Mouse (Mus musculus): ENCODE data around the gene Adam22.
A peak's percentile ranks its signal among the peaks of the same experiment; 100 is the strongest.

Adam22 gene

DNA sequence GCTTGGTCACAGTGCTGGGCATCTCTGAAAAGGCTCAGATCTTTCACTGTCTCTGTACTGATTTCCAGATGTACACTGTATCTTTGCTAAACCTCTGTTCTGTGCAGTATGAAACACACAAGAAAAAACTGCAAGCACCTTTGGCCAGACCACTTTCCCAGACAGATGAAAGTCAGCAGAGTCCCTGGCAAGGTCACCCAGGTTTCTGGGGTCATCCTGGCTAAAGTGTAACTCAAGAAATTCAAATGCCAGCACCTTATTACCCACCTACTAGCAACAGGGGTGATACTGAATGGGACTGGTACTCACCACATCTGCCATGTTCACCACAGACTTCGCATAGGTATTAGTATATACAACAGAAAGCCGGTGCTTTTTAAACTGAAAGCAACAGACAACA is 221.8 kb downstream of the Adam22 start:
- DNase-seq: no peak

DNA sequence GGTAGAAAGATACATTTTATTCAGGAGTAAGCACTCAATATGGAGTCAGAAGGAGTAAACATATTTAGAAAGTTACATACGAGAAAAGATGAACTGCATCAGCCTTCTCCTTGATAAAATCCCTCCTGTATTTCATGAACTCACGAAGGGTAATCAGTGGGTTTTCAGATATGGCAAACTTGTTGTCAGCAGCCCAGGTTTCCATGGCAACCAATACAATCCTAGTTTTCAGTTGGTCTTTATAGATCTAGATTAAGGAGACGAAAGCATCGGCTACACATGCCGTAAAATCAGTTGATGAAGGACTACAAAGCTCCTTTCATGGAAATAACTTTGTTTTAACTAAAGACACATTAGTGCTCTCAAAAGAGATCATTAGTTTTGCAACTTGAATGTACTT is 222.5 kb downstream of the Adam22 start:
- no peak for DNase-seq

DNA sequence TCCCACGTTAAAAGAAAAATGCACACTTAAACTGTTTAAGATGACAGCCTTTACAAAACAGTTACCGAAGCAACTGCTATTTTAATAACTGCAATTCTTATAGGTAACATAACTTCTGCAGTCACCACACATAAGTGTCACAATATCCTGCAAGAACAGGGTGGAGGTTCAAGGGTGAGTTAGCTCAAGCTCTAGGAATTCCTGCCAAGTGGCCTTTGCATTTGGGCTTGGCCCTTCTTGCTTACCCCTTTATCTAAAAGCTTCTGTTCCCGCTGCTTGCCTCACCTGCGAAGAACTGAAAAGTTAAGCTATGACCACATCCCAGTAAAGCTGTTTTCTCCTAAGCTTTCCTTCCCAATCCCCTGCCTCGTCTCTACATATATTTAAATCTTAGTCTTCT is 235.4 kb downstream of the Adam22 start:
- DNase-seq: no peak

DNA sequence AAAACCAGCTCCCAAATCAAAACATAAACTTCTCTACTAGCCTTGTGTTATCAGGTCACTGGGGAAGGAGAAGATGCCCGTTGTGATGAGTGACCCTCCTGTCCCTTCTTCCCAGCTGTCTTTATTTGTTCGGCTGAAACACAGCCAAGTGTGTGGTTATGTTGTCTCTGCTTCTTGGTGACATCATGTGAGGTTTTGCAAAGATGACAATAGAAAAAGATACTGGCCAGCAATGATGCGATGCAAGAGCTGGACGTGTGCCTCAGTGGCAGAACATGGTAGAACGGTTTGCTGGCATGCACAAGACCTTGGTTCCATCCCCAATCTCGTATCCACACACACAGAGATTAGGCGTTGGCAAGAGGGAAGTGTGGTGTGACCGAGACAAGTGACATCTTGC is 236.0 kb downstream of the Adam22 start:
- DNase-seq: no peak

DNA sequence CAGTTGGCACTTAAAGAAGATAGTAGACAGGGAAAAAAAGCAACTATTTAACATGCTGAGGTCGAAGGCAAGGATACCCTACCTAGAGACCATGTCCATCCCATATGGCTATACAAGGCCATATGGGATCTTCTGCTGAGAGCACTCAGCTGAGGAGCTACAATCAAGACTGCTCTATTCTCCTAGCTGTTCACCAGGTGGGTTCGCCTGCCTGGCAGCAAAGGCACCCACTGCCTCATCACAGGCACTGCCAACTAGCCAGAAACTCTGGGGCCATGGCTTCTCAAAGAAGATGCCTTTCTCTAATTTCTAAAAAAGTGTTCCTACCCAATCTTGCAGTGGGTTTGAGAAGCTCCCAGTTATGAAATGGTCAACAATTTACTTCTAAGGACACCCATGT is 238.2 kb downstream of the Adam22 start:
- DNase-seq: no peak

DNA sequence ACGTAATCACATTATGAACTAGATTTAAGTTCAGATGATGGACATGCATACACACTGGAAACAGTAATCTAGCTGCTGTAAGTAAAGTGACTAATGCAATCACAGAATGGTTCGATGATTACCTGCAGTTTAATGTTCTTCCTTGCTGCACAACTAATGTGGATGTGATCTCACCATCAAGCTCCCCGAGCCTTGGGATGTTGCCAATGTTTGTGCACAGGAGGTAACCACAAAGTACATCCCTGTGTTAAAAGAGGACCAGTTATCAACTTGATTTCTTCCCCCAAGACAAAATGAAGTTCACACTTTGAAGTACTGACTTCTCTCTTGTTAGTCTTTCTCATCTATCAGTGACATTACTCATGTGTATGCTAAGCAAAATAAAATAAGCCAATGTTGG is 247.0 kb downstream of the Adam22 start:
- DNase-seq: no peak

DNA sequence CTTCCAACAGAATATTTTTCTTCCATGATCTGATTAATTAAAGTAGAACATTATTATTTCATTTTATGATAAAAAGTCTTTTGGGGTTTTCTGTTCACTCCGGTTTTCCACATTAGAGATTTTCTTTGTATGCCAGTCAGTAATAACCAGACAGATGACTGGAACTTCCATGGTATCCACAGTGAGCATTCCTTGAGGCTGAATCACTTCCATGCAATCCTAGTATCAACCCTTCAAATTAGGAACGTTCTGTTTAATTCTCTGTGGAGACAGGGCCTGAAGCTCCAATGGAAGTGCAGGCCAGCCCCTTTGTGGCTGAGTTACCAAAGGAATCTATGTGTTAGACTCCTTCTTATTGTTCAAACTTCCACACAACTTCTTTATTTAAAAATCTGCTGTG is 247.9 kb downstream of the Adam22 start:
- DNase-seq: no peak

DNA sequence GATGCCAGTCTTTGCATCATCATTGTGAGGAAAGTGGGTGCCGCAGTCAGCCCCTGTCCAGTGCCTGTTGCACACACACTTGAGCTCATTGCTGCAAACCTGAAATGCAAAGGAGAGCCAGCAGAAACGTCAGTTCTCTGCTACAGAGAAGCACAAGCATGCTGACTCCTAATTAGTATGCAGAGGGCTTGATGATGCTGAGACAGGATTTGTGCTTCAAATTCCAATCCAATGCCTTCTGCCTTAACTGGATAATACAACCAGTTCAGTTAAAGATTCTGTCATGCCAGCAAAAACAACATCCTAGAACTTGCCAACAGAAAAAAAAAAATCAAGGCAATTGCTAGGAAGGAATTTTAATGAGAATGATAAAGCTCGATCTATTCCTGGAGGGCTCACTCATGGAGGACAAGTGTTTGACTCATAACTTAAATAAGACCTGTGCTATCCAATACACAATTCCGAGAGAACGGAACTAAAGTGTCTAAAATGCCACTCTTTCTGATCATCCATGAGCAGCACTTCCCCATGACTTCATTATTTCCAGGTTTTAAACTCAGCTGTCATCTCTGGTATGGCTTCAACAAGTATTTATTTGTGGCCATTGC is 251.3 kb downstream of the Adam22 start:
- no peak for DNase-seq

DNA sequence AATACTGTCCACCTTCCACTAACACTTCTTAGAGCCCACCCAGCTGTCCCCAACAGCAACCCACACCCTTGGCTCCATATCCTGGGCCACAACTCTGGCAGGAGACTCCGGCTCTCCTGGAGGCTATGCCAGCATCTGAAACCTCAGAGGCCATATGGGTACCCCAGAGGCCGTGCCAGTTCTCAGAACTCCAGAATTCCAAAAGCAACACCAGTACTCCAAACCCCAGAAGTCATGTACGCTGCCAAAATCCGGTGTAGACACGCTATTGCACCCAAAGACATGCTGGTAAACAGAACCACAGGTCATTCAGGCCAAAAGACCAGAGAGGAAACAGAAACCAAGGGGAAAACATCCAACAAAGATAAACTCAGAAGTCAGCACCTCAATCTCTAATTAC is 255.7 kb downstream of the Adam22 start:
- DNase-seq: no peak

DNA sequence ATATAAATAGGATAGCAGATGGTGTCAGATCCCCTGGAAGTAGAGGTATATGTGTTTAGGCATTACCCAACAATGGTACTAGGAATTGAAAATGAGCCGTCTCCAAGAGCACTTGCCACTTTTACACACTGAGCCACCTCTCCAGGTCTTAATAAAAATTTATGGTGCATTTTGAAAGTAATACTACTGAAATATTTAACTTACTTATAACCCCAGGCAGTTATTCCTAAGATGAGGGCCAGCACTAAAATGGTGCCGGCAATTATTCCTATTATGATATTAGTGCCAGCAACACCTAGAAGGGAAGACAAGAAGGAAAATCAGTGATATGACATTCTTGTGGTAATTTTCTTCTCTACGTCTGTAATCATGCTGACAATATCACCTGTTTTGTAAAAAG is 256.3 kb downstream of the Adam22 start:
- DNase-seq: no peak

DNA sequence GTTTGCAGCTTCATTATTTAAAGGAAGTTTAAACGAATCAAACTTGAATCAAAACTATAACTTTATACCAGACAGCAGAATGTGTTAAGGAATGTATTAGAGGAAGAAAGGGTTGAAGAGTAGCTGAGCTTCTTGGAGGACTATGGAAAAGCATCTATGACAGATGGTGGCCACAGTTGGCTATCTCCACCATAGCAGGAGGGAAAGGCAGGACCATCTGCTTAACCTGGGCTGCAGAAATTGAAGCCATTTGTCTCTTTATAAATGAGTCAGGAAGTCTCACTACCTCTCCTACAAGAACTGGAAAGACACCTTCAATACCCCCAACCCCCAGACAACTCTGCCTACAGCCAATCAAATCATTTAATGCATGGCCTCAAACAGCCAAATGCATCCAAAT is 272.3 kb downstream of the Adam22 start:
- no peak for DNase-seq

DNA sequence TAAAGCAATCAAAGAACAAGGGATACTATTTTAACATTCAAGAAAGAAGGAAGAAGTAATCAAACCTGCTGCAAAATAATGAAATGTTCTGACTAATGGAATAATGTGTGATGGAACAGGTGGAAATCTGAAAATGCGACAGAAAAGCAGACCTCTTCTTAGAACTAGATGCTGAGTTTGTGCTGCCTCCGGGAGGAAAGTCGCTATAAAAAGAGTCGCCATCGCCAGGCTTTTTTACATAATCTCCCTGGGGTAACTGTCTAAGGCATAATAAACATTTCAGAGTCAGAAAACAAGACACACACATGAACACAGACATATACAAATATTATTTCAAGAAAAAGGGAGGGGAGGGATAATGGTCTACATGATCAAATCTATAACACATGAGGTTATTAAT is 273.0 kb downstream of the Adam22 start:
- no peak for DNase-seq

DNA sequence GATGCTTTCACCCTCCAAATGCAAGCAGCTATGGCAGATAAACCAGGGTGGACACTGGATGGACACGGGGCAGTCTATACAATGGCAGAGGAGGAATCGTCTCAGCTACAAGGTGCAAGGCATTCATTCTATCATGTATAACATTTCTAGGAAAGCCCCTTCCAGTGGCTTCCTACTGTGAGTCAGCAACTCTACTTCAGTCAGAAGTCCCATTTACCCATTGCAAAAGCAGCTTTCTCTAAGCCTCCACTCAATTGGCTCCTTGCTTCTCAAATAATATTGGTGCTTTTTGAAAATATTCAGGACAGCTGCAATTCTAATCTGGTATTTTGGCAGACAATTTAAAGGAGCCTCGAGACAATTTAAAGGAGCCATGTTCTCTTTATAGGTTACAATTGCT is 279.8 kb downstream of the Adam22 start:
- DNase-seq: no peak

DNA sequence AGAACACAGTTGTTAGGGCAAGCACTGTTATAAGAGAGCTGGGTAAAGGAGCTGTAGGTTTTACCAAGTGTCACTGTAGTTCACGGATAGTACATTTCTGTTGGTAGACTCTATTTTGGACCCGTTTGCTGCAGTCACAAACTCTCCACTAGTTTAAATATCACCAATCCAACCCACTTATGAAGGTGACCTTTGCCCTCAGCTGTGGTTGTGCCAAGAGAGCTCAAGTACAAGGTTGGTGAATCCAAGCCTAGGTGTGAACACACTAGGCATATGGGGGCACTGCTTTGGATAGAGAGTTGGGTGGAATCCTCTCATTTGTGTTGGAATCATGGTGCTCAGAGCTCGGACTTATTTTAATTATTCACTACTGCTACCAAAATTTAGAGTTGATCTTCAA is 282.3 kb downstream of the Adam22 start:
- DNase-seq: no peak

DNA sequence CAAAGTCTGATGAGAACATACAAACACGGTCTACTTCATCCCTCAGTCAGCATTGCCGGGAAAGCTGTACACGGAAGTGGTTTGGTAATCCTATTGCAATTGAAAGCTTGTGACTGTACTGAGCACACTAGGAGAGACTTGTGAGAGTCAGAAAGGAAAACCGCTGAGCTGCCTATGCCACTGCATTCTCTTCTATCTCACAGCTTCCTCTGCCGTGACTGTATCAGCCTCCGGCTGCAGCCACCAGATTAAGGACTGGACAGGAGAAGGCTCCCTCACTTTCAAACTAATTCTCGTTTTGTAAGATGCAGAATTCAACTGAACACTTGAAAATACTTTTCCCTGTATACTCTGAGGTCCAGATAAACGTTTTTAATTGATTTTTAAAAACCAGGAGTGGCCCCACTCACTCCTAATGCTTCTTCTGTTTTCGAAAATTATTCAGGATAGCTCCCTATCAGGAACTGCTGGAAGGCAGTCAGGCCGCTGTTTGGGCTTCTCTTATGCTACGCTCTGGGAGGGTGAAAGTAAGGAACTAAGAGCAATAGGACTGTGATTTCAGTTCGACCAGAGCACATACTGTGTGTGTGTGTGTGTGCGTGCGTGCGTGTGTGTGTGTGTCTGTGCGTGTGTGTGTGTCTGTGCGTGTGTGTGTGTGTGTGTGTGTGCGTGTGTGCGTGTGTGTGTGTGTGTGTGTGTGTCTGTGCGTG is 285.0 kb downstream of the Adam22 start:
- no peak for DNase-seq

DNA sequence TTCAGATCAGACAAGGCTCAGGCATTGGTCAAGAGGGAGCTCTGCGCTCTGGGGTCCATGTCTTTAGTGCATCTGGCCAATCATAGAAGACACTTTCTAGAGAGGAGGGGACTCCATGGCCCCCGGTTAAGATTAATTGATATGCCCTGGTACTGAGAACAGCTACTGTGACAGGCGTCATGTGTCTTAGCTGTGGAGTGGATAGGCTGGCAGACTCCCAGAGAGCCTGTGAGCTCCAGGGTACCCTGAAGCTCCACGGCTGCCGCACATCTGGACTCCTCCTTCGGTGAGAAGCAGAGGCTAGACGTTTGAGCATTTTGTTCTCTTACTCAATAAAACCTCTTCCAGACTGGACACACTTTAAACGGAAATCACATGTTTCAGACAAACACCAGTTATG is 290.5 kb downstream of the Adam22 start:
- DNase-seq: no peak

DNA sequence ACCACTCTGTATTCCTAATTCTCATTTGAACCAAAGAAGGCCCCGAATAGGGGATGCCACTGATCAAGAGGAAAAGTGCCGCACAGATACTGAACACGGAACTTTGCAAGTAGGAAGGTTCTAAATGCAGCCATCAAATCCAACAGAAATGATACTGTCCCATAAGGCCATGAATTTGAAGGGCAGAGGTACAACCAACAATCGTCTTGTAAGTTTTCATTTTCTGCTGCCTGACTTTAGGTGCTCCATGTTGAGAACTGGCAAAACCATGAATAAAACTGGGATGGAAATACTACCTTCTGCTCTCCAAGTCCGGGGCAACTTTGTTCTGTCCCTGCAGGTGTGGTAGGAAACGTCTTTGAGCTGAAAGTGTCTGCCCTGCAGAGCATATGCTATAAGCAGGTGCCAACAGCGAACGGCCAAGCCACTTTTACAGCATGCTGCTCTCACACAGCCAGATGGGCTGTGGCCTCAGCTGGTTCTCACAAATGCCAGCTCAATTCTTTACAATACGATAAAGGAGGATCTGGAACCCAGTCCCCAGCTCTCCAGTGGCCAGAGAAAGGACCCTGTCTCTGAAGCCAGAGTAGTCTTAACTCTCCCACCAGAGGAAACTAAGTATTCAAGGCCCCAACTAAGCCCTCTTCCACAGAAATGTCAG is 293.9 kb downstream of the Adam22 start:
- DNase-seq: no peak

DNA sequence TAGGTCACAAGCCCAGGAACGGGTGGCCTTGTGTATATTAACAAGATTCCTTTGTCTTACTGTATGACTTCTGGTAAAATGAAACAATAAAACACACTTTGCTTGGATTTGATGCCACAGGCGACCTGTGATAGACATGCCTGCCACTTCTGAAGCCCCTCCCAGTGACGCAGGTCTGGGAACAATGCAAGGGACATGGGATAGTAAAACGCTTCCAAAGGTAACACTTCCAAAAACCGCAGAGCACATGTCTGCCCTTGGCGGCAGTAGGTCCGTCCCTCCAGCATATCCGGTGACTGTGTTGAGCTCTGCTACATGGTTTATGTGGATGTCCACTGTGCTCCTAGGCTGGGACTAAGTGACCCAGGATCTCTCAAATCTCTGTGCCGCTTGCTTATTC is 294.6 kb downstream of the Adam22 start:
- no peak for DNase-seq

DNA sequence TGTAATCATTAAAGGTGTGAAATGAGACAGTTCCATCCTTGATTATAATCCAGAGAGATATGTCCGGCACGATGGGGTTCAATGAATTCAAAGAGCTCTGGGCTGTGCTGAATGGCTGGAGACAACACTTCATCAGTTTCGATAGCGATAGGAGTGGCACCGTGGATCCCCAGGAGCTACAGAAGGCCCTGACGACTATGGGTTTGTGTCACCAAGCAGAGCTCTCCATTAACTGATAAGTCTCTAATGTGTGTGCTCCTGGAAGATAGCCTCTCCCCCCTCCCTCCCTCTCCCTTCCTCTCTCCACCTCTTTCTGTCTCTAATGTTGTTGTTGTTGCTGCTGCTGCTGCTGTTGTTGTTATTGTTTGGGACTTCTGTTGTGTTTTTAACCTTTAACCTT is 304.8 kb downstream of the Adam22 start:
- no peak for DNase-seq

DNA sequence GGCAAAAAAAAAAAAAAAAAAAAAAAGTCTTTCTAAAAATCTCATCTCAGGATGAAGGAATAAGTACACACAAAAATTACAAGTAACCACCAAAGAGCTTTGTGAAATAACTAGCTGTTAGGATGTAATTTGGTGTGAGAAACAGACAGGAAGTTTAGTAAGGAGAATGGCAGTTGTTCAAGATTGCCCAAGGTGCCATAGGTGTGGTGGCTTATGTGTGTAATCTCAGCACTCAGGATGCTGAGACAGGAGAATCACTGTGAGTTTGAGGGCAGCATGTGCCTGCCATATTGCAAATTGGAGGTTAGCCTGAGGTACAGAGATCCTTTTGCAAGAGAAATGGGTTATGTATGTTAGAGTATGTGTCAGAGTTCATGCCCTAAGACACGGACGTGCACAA is 305.5 kb downstream of the Adam22 start:
- no peak for DNase-seq

DNA sequence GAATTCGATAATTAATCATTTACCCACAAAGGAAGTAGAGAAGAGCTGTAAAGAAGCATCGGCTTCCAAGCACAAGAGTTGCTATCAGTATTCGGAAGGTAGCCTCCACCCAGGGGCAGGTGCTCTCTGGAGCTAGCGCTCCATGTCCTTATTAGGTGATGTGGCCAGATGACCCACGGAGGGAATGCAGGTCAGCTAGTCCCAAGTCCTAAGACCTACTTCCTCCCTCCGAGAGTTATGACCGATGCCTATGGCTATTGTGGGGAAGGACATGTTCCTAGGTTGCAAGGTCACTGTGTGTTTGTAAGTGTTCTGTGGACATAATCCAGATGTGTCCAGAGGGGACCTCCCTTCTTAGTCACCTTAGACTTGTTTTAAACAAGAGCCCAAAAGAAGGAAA is 309.9 kb downstream of the Adam22 start:
- no peak for DNase-seq

DNA sequence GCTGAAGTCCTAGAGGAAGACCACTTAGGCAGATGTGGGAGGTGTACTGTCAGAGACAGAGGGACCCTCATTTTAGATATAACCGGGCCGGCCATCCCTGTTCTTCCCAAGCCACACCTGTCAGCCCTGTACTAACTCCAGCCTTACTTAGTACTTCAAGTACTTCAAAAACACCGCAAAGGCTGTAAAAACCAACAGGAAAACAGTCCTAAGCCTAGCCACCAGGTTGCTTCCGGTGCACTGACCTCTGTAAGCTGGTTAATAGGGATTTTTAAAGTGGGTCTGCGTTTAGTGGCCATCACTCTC is 311.0 kb downstream of the Adam22 start:
- DNase-seq: no peak

DNA sequence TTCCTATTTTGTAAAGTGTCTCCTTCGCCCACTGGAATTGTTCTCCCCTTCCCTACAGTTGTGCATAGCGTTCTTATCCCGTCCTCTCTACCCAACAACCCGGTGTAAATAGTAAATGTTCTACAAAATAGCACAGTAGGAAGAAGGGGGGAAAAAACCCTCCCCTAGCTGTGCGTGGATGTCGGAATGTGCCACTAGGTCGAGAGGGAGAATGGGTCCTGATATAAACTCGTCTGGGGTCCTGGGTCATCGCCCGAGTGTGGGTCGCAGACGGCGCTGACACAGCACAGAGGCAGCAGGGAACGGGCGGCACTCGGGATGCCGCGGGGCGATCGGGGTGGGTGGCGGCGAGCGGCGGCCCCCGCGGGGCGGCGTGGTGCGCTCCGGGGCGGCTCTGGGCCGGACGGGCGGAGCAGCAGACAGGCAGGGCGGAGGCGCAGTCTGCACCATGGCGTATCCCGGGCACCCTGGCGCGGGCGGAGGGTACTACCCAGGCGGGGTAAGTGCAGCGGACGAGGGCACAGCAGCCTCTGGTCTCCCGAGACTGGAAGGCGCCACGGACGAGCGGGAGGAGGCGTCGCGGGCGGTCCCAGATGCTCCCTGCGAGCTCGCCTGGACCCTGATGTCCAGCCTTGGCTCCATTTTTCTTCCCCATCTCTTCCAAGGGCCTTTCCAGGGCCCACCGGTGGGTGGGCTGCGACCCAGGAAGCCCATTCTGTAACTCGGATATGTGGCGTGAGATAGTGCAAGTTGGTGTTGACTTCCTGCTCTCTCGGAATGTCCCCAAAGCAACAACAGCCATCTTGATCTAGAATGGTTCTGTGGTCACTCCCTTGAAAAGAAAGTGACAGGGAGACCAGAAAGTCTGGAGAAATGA is 311.6 kb downstream of the Adam22 start:
- peak; percentile 87 to 88 for DNase-seq

DNA sequence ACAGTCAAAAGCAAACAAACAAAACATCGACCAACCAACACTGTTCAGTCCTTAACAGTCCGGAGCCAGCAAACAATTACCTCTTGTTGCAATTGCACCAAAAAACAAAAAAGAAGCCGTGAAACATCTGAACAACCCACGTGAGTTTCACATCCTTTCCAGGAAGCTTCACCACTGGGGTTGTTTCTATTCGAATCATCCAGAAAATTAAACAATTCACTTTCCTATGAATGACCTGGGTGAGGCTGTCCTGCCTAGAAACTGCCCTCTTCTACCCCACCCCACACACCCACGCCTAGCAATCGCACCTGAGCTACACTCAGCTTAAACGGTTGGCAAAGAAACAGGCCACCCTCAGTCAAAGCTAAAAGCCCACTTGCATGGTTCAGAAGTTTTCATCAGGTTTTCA is 312.2 kb downstream of the Adam22 start:
- DNase-seq: peak in 1 of 2 experiments; percentile 30
